Mouse (Mus musculus) ovary, postnatal 36 days (tissue): ENCODE results near the gene Hoxa4.

Experiments
- DNase-seq: peaks from one replicate; pipeline ENCODE4 v3.0.0; 2022; ENCODE audit warnings: low spot score, mixed read lengths

Hoxa4 gene

GRCm38 (mm10) chr6:52150401-52150966 lies 41.1 kb downstream of the Hoxa4 start:
- DNase-seq = no peak
